Mouse (Mus musculus): ENCODE measurements at regions not wholly inside any gene's neighbourhood (a gene's known extent, or its start where the extent isn't known, plus 50 kb on each side); places are given as distances from the start of the nearest gene placed in this dataset.

GRCm38 (mm10) chr11:19670853-19671530 is 253.2 kb upstream of the Spred2 start:
- in situ Hi-C loops (cut with MboI) = no loop called here

- in situ Hi-C loops (cut with MboI) = no loop called here
These were observed 251.2 kb upstream of the Spred2 start for GRCm38 (mm10) chr11:19673012-19673411.

- in situ Hi-C loops (cut with MboI) = no loop called here
These were observed 247.7 kb upstream of the Spred2 start for GRCm38 (mm10) chr11:19676514-19676913.

GRCm38 (mm10) chr11:19679041-19679440 is 245.1 kb upstream of the Spred2 start:
- in situ Hi-C loops (cut with MboI) = no loop called here

- in situ Hi-C loops (cut with MboI) = no loop called here
These were observed 244.5 kb upstream of the Spred2 start for GRCm38 (mm10) chr11:19679669-19680068.

- in situ Hi-C loops (cut with MboI) = no loop called here
These were observed 223.0 kb upstream of the Spred2 start for GRCm38 (mm10) chr11:19701198-19701597.

GRCm38 (mm10) chr11:19708821-19709220 is 215.4 kb upstream of the Spred2 start:
- in situ Hi-C loops (cut with MboI) = no loop called here

- in situ Hi-C loops (cut with MboI) = no loop called here
These were observed 214.8 kb upstream of the Spred2 start for GRCm38 (mm10) chr11:19709337-19709736.

- in situ Hi-C loops (cut with MboI) = no loop called here
These were observed 211.1 kb upstream of the Spred2 start for GRCm38 (mm10) chr11:19713091-19713490.

GRCm38 (mm10) chr11:19713597-19713996 is 210.6 kb upstream of the Spred2 start:
- in situ Hi-C loops (cut with MboI) = no loop called here

GRCm38 (mm10) chr11:19714211-19714610 is 210.0 kb upstream of the Spred2 start:
- in situ Hi-C loops (cut with MboI) = no loop called here

- in situ Hi-C loops (cut with MboI) = no loop called here
These were observed 209.1 kb upstream of the Spred2 start for GRCm38 (mm10) chr11:19714888-19715595.

- in situ Hi-C loops (cut with MboI) = no loop called here
These were observed 206.0 kb upstream of the Spred2 start for GRCm38 (mm10) chr11:19718165-19718564.

- in situ Hi-C loops (cut with MboI) = no loop called here
These were observed 195.1 kb upstream of the Spred2 start for GRCm38 (mm10) chr11:19729031-19729430.

GRCm38 (mm10) chr11:19730747-19731146 is 193.4 kb upstream of the Spred2 start:
- in situ Hi-C loops (cut with MboI) = no loop called here

GRCm38 (mm10) chr11:19736076-19736475 is 188.1 kb upstream of the Spred2 start:
- in situ Hi-C loops (cut with MboI) = no loop called here

GRCm38 (mm10) chr11:19736926-19737325 is 187.2 kb upstream of the Spred2 start:
- in situ Hi-C loops (cut with MboI) = no loop called here

GRCm38 (mm10) chr11:19737331-19737730 is 186.8 kb upstream of the Spred2 start:
- in situ Hi-C loops (cut with MboI) = no loop called here

- in situ Hi-C loops (cut with MboI) = no loop called here
These were observed 186.4 kb upstream of the Spred2 start for GRCm38 (mm10) chr11:19737807-19738206.

- in situ Hi-C loops (cut with MboI) = no loop called here
These were observed 184.5 kb upstream of the Spred2 start for GRCm38 (mm10) chr11:19739527-19740151.

GRCm38 (mm10) chr11:19740562-19740961 is 183.6 kb upstream of the Spred2 start:
- in situ Hi-C loops (cut with MboI) = no loop called here

GRCm38 (mm10) chr11:19747097-19747972 is 176.8 kb upstream of the Spred2 start:
- in situ Hi-C loops (cut with MboI) = no loop called here

Measured in mature B cell (primary cell).